20 mouse cellular contexts compared by ENCODE assay signal in the genomic region with DNA sequence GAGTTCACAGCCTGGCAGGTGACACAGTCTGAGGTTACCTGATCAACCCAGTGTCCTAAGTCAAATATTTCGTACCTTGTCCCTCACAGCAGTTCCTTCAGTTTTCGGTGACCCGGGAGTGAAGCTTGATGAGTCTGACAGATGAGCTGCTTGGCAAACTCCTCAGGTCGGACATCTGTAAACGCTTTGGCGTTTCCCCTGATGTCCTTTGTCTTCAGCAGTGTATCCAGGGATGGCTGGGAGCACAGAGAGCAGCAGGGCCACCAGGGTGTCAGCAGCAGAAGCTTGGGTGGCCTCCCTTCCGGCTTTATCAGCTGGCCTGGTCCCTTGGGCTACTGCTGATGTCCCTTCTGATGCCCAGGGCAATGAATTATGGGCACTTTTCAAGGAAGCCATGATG. TPM values are rescaled to one million over a fixed set of nuclear protein-coding genes. Genes with fewer than 3 reads are reported as not detected.
DNase-seq lines count a peak whose midpoint lies in the region; TF ChIP-seq lines count a peak whose summit lies in the region.
"Had no signal": no experiment of that assay in that cellular context is flagged by ENCODE, and none has a peak within 500 bp of the region (broad histone marks: within the 10 kb centered on the region; RNA-seq: fewer than 3 reads in every experiment).

No protein-coding gene starts in this region.

- 74% methylated on average over 7 of the region's 7 CpGs for WGBS in bone marrow, adult 2 months

- no peak overlapping the region for H3K27ac ChIP-seq in bone marrow, adult 2 months (ENCODE audit: control insufficient read depth, insufficient read depth, low read depth, low read length, poor library complexity)

- peaks cover 4% of the 10 kb centered on the region for H3K4me1 ChIP-seq in bone marrow, adult 2 months (ENCODE audit: control insufficient read depth, insufficient read depth, low read length)

- TF ChIP-seq CTCF in bone marrow, adult 2 months (IDR thresholded peaks at IDR 0.05; ENCODE audit: control insufficient read depth, insufficient read depth, low read length): no peak

- DNase-seq in heart, adult 11 months: peak; percentile 93
- no peak for DNase-seq in heart, adult 9 months (ENCODE audit: low spot score in 2 of 2)
- no peak for DNase-seq in cerebellum, adult 9-11 months
- DNase-seq: adrenal gland, adult 2 months; adrenal gland, adult 8-10 months; adrenal gland, postnatal 10 days; adrenal gland, postnatal 14 days; adrenal gland, postnatal 25 days; adrenal gland, postnatal 36 days; B cell, adult 2 months; cerebellum, adult 11 months; cerebellum, adult 11-12 months; cerebellum, adult 18-20 months; cerebellum, adult 2 months had no signal

- no peak overlapping the region for H3K4me3 ChIP-seq in bone marrow, adult 2 months (replicated peaks; ENCODE audit: control insufficient read depth, low read depth, low read length)

- 0 out of 2 replicates have a peak, but pooled peaks have one; percentile 14 for TF ChIP-seq POLR2A in bone marrow, adult 2 months (IDR thresholded peaks at IDR 0.05; ENCODE audit: borderline replicate concordance, control insufficient read depth, low read depth, low read length)

RNA-seq across cellular contexts. Expression of a gene that starts 7.6 kb away (rescaled TPM):
- 72.2 and 201 TPM in 2 replicates for polyA plus RNA-seq in bone marrow, adult 2 months (2011; ENCODE audit: insufficient read depth, insufficient read length, low replicate concordance, missing spikeins)
- polyA plus RNA-seq: G1E had no signal

RNA-seq across cellular contexts. Expression of a gene that starts 31.5 kb away (rescaled TPM):
- 18.7 and 40.4 TPM in 2 replicates for polyA plus RNA-seq in bone marrow, adult 2 months (2011; ENCODE audit: insufficient read depth, insufficient read length, low replicate concordance, missing spikeins)

RNA-seq across cellular contexts. Expression of a gene that starts 38.9 kb away (rescaled TPM):
- 1.5 and 3.6 TPM in 2 replicates for polyA plus RNA-seq in bone marrow, adult 2 months (2011; ENCODE audit: insufficient read depth, insufficient read length, low replicate concordance, missing spikeins)
- polyA plus RNA-seq: activated CD4-positive, CD25-positive, alpha-beta regulatory T cell, adult 4 months; G1E had no signal

RNA-seq across cellular contexts. Expression of a gene that starts 47.0 kb away (rescaled TPM):
- 0.16 and 0.35 TPM in 2 replicates for polyA plus RNA-seq in bone marrow, adult 2 months (2011; ENCODE audit: insufficient read depth, insufficient read length, low replicate concordance, missing spikeins)
- polyA plus RNA-seq: activated CD4-positive, CD25-positive, alpha-beta regulatory T cell, adult 4 months; CD4-positive, CD25-positive, alpha-beta regulatory T cell, adult 4 months; G1E had no signal

RNA-seq across cellular contexts. Expression of a gene that starts 57.3 kb away (rescaled TPM):
- polyA plus RNA-seq in bone marrow, adult 2 months (2011; ENCODE audit: insufficient read depth, insufficient read length, low replicate concordance, missing spikeins): not detected in 2 replicates
- polyA plus RNA-seq: activated CD4-positive, CD25-positive, alpha-beta regulatory T cell, adult 4 months; adrenal gland, adult 2 months; C2C12; CD4-positive, CD25-positive, alpha-beta regulatory T cell, adult 4 months; G1E; Patski had no signal
